16 mouse cellular contexts compared by ENCODE assay signal in genomic region chr17:25090450-25090849, GRCm38 (mm10). TPM values are rescaled to one million over a fixed set of nuclear protein-coding genes. Genes with fewer than 3 reads are reported as not detected.
"Had no signal": no experiment of that assay in that cellular context is flagged by ENCODE, and none has a peak within 500 bp of the region (broad histone marks: within the 10 kb centered on the region; RNA-seq: fewer than 3 reads in every experiment).

No protein-coding gene starts in this region.

- ATAC-seq: lung, postnatal 0 days; midbrain, embryonic 13.5 days had no signal

- H3K4me2 ChIP-seq: midbrain, embryonic 13.5 days; neural tube, embryonic 15.5 days had no signal

- H3K9me3 ChIP-seq: limb, embryonic 10.5 days; midbrain, embryonic 13.5 days; neural tube, embryonic 15.5 days had no signal

- DNase-seq: kidney, adult 11 months; kidney, adult 9 months; kidney, postnatal 4 days; lung, adult 2 months; lung, postnatal 36 days; thymus, postnatal 4 days had no signal

- H3K4me3 ChIP-seq: layer of hippocampus, adult 2 months; limb, embryonic 10.5 days; midbrain, embryonic 13.5 days; myocyte; neural tube, embryonic 15.5 days had no signal

- H3K27me3 ChIP-seq: midbrain, embryonic 13.5 days; neural tube, embryonic 15.5 days had no signal

- H3K27ac ChIP-seq: kidney, postnatal 0 days; layer of hippocampus, adult 2 months; midbrain, embryonic 13.5 days; neural tube, embryonic 15.5 days; stomach, postnatal 0 days had no signal

- H3K4me1 ChIP-seq: midbrain, embryonic 13.5 days; neural tube, embryonic 15.5 days had no signal

- H3K9ac ChIP-seq: midbrain, embryonic 13.5 days; neural tube, embryonic 15.5 days had no signal

RNA-seq across cellular contexts. Expression of gene Tmem204, which starts 7.1 kb away (rescaled TPM):
- total RNA-seq: megakaryocyte progenitor cell, adult 5-6 weeks had no signal

RNA-seq across cellular contexts. Expression of gene Ptx4, which starts 30.1 kb away (rescaled TPM):
- total RNA-seq: megakaryocyte progenitor cell, adult 5-6 weeks had no signal
- polyA plus RNA-seq: kidney, postnatal 0 days; lung, adult 2 months; midbrain, embryonic 13.5 days; myocyte; neural tube, embryonic 11.5 days had no signal
